Mouse (Mus musculus) E14TG2a.4 (cell line): ENCODE measurements around the gene Csrnp1.

Experiments used
- H3K27me3 ChIP-seq: 2 replicates; pipeline ENCODE4 v1.6.1; 2014; ENCODE audit warnings: low read length, control low read depth; ENCODE audit not compliant: insufficient read depth
- H3K36me3 ChIP-seq: 2 replicates; pipeline ENCODE4 v1.6.1; 2014; ENCODE audit warnings: low read length, control low read depth; ENCODE audit not compliant: insufficient read depth
- H3K4me1 ChIP-seq: replicated peaks from 2 replicates; pipeline ENCODE4 v1.6.1; 2014; ENCODE audit warnings: low read depth, low read length, control low read depth
- H3K4me3 ChIP-seq: replicated peaks from 2 replicates; pipeline ENCODE4 v1.5.1; 2014; ENCODE audit warnings: mild to moderate bottlenecking, low read length
- H3K9me3 ChIP-seq: 2 replicates; pipeline ENCODE4 v1.6.1; 2014; ENCODE audit warnings: low read length, control low read depth
- CTCF ChIP-seq: conservative IDR thresholded peaks from 2 replicates; pipeline ENCODE4 v1.5.1; 2014; ENCODE audit warnings: low read length
- NANOG ChIP-seq: IDR thresholded peaks from 2 replicates; pipeline ENCODE4 v1.6.1; 2014; ENCODE audit warnings: borderline replicate concordance, low read length, mixed read lengths
- POU5F1 ChIP-seq: IDR thresholded peaks from 2 replicates; pipeline ENCODE4 v1.6.1; 2014; ENCODE audit warnings: low read length, borderline replicate concordance

Gene Csrnp1

DNA sequence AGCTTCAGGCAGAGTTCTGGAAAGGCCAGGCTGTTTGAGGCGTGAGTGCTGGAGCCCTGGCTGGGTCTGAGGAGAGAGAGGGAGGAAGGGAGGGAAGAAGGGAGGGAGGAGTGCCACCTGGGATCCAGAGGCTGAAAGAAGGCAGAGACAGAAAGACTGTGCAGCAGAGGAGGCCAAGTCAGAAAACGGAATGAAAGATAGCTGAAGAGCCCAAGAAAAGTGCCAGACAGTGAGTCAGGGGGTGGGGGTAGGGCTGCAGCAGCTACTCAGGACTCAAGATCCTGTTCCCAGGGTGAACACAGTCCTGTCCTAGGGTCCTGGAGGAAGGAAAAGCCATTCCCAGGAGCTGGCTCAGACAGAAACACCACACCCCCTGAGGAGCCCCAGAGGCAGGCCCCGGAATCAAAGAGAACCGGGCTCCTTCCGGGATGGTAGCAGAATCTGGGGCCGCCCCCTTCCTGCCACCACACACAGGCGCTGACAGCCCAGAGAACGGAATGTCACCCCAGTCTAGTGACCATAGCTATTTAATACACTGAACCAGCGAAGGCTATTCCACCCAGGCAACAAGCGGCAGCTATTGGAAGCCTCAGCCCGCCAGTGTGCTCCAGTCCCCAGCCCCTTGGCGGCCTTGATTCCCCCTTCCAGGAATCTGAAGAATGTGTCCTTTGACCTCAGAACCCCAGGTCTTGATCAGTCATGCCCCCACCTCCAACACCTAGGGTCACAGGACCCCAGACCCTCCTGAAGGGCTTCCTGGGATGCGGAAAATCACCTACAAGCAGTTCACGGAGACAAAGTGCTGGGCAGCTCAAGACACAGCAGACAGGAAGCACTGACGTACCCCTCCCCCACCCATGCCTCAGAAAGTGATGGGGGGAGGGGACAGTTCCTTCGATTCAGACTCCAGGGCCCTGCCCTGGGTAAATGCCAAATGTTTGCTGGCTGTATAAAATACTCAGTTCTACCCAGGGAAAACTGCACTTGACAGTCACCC, 3.0 kb downstream of the Csrnp1 start:
- Histone ChIP-seq H3K27me3 (no peaks in the 10 kb centered on the region), H3K4me1 (peaks cover 84% of the 10 kb centered on the region), H3K36me3 (peaks cover 24% of the 10 kb centered on the region), H3K9me3 (no peaks in the 10 kb centered on the region), H3K4me3 (peak overlapping the region; percentile 91)
- no peak for TF ChIP-seq POU5F1
- TF ChIP-seq CTCF = no peak
- no peak for TF ChIP-seq NANOG

DNA sequence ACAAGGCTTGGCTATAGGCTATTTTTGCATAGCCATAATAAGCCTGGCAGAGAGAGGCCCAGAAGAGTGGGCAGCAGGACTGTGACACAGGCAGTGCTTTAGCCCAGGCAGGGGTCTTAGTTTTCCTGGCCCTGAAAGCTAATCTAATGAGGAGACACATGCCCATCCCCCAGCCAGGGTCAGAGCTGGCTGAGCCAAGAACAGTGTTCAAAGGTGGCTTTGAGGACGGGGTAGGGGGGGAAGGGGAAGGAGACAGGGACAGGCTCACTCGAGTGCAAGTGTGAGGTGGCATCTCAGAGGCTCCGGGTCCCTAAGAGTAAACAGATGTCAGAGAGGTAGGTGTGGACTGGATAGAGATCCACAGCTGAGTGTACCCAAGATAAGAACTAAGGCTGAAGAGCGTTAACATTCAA, 3.7 kb downstream of the Csrnp1 start:
- TF ChIP-seq POU5F1 (no peak), NANOG (no peak), CTCF (no peak)
- Histone ChIP-seq H3K27me3 (no peaks in the 10 kb centered on the region), H3K4me3 (peak overlapping the region; percentile 91), H3K36me3 (peaks cover 28% of the 10 kb centered on the region), H3K4me1 (peaks cover 83% of the 10 kb centered on the region), H3K9me3 (no peaks in the 10 kb centered on the region)

DNA sequence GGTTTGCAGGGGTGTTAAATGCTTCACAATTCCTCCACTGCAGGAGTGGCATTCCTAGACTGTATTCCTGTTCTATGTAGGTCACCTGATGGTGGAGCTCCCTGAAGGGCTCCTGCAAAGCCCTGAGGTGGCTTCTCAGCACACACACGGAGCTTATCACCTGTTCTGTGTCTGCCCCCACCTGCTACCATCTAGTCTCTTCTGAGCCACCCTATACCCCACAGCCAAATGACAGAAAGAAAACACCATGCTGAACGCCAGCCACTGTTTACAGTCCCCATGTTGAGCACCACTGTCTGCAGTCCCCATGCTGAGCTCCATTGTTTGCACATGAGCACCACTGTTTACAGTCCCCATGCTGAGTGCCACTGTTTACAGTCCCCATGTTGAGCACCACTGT, 4.7 kb downstream of the Csrnp1 start:
- H3K36me3 ChIP-seq = peaks cover 38% of the 10 kb centered on the region
- no peaks in the 10 kb centered on the region for H3K9me3 ChIP-seq
- TF ChIP-seq NANOG (no peak), POU5F1 (no peak), CTCF (no peak)
- H3K27me3 ChIP-seq = no peaks in the 10 kb centered on the region
- H3K4me1 ChIP-seq = peaks cover 83% of the 10 kb centered on the region
- H3K4me3 ChIP-seq = peak overlapping the region; percentile 29; the same call in 1 of the 2 replicates

DNA sequence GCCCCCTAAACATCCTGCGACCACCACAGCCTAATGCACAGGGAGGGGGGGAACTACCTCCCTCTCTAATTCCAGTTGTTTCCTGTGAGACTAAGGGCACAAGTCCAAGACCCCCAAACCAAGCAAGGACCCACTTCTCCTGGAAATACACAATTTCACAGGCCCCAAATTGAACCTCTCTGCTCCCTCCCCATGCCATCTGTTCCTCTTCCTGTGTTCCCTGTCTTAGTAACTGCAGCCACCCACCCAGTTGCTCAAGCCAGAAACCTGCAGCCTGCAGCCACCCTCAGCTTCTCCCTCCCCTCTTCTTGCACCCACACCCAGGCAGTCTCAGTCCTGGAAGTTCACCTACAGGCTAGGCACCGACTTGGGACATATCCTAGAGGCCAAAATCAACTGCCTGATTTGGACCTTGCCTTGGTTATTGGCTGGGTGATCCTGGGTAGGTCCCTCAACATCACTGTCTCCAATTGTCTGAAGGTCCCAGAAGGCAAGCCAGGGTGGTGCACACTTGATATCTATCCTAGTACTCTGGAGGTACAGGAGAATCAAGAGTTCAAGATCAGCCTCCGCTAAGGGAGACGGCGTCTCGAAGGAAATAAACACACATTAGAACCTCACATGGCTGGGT, 5.5 kb downstream of the Csrnp1 start:
- peaks cover 38% of the 10 kb centered on the region for H3K36me3 ChIP-seq
- H3K27me3 ChIP-seq = no peaks in the 10 kb centered on the region
- no peaks in the 10 kb centered on the region for H3K9me3 ChIP-seq
- peak overlapping the region; percentile 68 for H3K4me3 ChIP-seq
- TF ChIP-seq POU5F1 (no peak), CTCF (no peak), NANOG (no peak)
- peaks cover 91% of the 10 kb centered on the region for H3K4me1 ChIP-seq

DNA sequence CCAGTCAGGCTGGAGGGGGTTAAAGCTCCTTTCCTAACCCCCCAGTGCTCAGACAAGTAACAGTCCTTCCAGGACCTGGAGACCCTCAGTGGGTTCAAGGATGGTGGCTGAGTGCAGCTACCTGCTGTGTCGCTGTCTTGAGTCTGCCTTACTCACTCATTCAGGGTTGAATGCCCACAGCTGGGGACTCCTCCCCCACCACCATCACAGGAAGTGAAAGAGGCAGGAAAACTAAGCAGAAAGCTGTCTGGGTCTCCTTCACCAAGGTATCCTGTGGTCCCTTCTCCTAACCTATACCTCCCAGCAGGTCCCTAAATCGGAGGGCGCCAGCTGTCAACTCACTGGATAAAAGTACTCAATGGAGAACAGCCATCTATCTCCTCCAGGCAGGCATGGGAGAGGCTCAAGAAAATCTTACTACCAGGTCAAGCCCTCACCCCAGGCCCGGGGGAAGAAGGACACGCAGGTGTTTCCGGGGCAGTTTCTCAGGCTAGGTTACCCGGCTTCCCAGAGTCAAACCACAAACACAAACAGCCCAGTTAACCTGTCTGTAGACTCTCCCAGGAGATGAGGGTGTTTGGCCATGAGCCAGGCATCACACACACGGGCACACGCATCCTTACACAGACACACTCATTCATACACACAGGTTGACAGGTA, 6.2 kb downstream of the Csrnp1 start:
- no peak for TF ChIP-seq NANOG
- TF ChIP-seq POU5F1 = no peak
- no peak for TF ChIP-seq CTCF
- Histone ChIP-seq H3K4me1 (peaks cover 97% of the 10 kb centered on the region), H3K36me3 (peaks cover 44% of the 10 kb centered on the region), H3K4me3 (peak overlapping the region; percentile 68), H3K27me3 (no peaks in the 10 kb centered on the region), H3K9me3 (no peaks in the 10 kb centered on the region)

DNA sequence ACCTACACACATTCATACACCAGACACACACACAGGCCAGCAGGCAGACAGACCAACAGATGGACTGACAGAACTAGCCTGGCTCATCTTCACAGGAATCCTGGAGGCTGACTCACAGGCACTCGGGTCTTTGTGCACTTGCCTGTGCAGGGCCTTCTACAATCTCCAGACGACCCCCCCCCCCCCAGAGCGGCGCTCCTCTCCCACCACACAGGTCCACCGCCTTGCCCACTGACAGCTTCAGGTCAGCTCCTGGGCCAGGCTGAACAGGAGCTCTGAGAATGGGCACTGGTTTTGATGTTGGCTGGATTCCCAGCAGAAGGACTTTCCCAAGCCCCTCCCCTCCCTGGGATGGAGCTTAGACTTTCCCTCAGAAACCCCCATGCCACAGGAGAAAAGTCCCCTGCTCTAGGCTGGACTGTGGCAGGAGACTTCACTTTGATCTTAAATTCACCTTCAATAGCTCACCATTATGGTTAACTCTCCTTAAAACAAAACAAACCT, 6.8 kb downstream of the Csrnp1 start:
- peaks cover 98% of the 10 kb centered on the region for H3K4me1 ChIP-seq
- H3K4me3 ChIP-seq = peak overlapping the region; percentile 68
- H3K36me3 ChIP-seq = peaks cover 51% of the 10 kb centered on the region
- H3K9me3 ChIP-seq = no peaks in the 10 kb centered on the region
- H3K27me3 ChIP-seq = no peaks in the 10 kb centered on the region
- no peak for TF ChIP-seq NANOG
- no peak for TF ChIP-seq POU5F1
- TF ChIP-seq CTCF = no peak

DNA sequence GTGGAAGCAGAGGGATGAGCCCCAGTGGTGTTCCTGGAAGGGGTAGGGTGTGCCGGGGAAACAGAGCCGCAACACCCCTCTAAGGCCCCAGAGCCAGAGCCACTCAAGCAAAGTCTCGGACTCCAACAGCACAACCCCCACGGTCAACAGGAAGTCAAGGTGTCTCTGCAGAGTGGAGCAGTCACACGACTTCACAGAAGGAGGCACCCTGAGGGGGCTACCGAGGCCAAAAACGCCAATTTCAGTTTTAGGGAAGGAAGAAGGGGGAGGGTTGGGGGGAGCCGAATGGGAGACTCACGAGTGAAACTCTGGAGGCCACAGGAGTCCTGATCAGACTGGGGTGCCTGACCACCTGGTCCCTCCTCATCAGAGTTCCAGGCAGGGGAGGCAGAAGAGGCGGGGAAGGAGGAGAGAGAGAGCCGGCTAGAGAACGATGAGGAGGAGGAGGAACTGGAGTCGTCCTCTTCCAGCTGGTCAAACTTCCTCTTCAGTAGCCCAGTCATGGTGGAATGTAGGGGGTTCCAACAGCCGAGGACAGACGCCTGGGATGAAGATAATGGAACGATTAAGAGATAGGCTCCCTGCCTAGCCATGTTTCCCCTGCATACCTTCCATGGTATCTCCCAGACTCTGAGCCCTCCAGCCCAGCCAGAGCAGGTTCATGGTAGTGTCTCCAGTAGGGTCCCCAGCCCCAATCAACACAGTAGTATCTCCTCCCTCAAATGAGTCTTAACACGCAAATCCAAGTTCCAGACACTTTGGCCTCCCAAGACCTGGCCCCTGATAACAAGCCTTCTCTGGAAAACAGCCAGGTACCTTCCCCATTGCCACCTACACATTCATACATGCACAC, 7.5 kb downstream of the Csrnp1 start:
- Histone ChIP-seq H3K4me3 (peak overlapping the region; percentile 68), H3K9me3 (no peaks in the 10 kb centered on the region), H3K4me1 (peaks cover 98% of the 10 kb centered on the region), H3K27me3 (no peaks in the 10 kb centered on the region), H3K36me3 (peaks cover 58% of the 10 kb centered on the region)
- TF ChIP-seq NANOG (no peak; the same call in 1 of the 2 replicates), POU5F1 (no peak), CTCF (no peak)

DNA sequence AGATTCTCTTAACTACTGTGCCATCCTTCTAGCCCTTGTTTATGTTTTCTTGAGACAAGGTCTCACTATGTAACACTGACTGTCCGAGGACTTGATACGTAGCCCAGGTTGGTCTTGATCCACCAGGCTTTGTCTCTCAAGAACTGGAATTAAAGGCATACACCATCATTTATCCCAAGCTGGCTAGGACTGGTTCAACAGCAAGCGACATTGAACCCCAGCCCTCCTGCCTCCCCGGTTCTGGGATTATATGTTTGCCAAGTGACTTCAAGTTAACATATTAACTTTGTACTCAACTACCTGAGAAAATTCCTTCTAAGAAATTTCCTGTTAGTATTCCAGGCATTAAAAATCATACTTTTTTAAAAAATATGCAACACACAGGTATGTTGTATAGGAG, 9.2 kb downstream of the Csrnp1 start:
- Histone ChIP-seq H3K4me3 (no peak overlapping the region), H3K4me1 (peaks cover 98% of the 10 kb centered on the region), H3K36me3 (peaks cover 67% of the 10 kb centered on the region), H3K27me3 (no peaks in the 10 kb centered on the region), H3K9me3 (no peaks in the 10 kb centered on the region)
- no peak for TF ChIP-seq NANOG
- TF ChIP-seq POU5F1 = no peak
- no peak for TF ChIP-seq CTCF
